Mouse (Mus musculus): ENCODE measurements around the gene Ptms. TPM values are rescaled to one million over a fixed set of nuclear protein-coding genes. Genes with fewer than 3 reads are reported as not detected.
"Not testable (repeated sequence)": the region's sequence is repeated elsewhere in the genome, so short reads cannot be mapped to it uniquely, and the experiment has no call there.

The Ptms gene
- polyA plus RNA-seq, 1 experiment = 2,310 TPM

GRCm38 (mm10) chr6:124900056-124900800, 19.7 kb downstream of the Ptms start:
- 61% methylated on average over 8 of the region's 8 CpGs for WGBS
- Histone ChIP-seq H3K4me1 (ENCODE audit: control insufficient read depth, insufficient read depth, low read length) (peaks cover 3% of the 10 kb centered on the region), H3K4me3 (replicated peaks; ENCODE audit: extremely low read depth, low read depth, low read length) (no peak overlapping the region)
- TF ChIP-seq POLR2A (IDR thresholded peaks at IDR 0.05; ENCODE audit: borderline replicate concordance, extremely low read depth, low read depth, low read length) (no peak), CTCF (IDR thresholded peaks at IDR 0.05; ENCODE audit: insufficient read depth, low read length) (no peak)
- DNase-seq = no peak

GRCm38 (mm10) chr6:124898359-124898758, 21.5 kb downstream of the Ptms start:
- Histone ChIP-seq H3K4me1 (ENCODE audit: control insufficient read depth, insufficient read depth, low read length) (no peaks in the 10 kb centered on the region), H3K4me3 (replicated peaks; ENCODE audit: extremely low read depth, low read depth, low read length) (no peak overlapping the region)
- WGBS = 26% methylated on average over 3 of the region's 3 CpGs
- TF ChIP-seq POLR2A (IDR thresholded peaks at IDR 0.05; ENCODE audit: borderline replicate concordance, extremely low read depth, low read depth, low read length) (no peak), CTCF (IDR thresholded peaks at IDR 0.05; ENCODE audit: insufficient read depth, low read length) (no peak)
- no peak for DNase-seq

GRCm38 (mm10) chr6:124894113-124894512, 25.8 kb downstream of the Ptms start:
- 80% methylated on average over 2 of the region's 2 CpGs for WGBS
- H3K4me3 ChIP-seq (replicated peaks; ENCODE audit: extremely low read depth, low read depth, low read length); DNase-seq; H3K4me1 ChIP-seq (ENCODE audit: control insufficient read depth, insufficient read depth, low read length): not testable (repeated sequence)

DNA sequence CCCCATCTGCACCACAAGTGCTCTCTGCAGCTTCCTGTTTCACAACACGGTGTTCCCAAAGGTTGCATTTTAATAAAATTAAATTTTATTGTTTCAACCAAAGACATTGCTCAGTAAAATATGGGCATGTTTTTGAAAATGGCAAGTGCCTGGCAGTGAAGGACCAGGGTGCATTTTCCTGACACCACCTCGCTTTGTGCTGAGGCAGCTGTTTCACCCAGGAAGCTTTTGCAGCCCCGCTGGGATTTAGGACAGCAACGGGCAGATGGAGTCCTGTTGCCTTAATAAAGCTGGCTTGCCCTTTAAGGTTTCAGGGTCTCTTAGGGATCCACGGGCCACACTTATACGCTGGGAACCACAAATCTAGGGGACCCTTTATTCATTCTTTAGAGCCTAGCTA, 28.9 kb downstream of the Ptms start:
- Histone ChIP-seq H3K4me1 (ENCODE audit: control insufficient read depth, insufficient read depth, low read length) (no peaks in the 10 kb centered on the region), H3K4me3 (replicated peaks; ENCODE audit: extremely low read depth, low read depth, low read length) (no peak overlapping the region)
- DNase-seq = no peak
- TF ChIP-seq POLR2A (IDR thresholded peaks at IDR 0.05; ENCODE audit: borderline replicate concordance, extremely low read depth, low read depth, low read length) (no peak), CTCF (IDR thresholded peaks at IDR 0.05; ENCODE audit: insufficient read depth, low read length) (no peak)
- WGBS = 48% methylated on average over 6 of the region's 6 CpGs

GRCm38 (mm10) chr6:124888555-124889125, 31.3 kb downstream of the Ptms start:
- Histone ChIP-seq H3K4me3 (replicated peaks; ENCODE audit: extremely low read depth, low read depth, low read length) (no peak overlapping the region), H3K4me1 (ENCODE audit: control insufficient read depth, insufficient read depth, low read length) (no peaks in the 10 kb centered on the region)
- 87% methylated on average over 6 of the region's 6 CpGs for WGBS
- TF ChIP-seq CTCF (IDR thresholded peaks at IDR 0.05; ENCODE audit: insufficient read depth, low read length) (no peak), POLR2A (IDR thresholded peaks at IDR 0.05; ENCODE audit: borderline replicate concordance, extremely low read depth, low read depth, low read length) (no peak)
- no peak for DNase-seq

DNA sequence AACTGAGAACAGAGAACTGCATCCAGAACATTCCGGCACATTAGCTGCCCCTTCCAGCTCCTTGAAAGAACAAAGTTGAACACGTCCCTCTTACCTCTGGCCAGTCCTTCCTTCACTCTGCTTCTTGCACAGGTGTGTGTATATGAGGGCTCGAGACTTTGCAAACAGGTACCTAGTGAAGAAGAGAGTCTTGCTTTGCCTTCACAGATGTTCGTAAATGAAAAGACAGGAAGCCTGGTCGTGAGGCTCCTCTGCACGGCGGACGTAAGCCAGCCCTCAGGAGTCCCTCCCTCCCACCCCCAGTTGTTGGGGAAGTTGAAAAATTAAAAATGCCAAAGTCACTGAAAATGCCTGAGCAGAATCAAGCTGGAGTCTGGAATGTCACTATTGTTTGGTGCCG, 31.9 kb downstream of the Ptms start, which contains the start of gene Cd4:
TSS of gene Cd4 (minus strand) at position 236 of the 400 bp plus-strand sequence.
- 69% methylated on average over 9 of the region's 9 CpGs for WGBS
- TF ChIP-seq POLR2A (IDR thresholded peaks at IDR 0.05; ENCODE audit: borderline replicate concordance, extremely low read depth, low read depth, low read length) = no peak
- TF ChIP-seq CTCF (IDR thresholded peaks at IDR 0.05; ENCODE audit: insufficient read depth, low read length) = no peak
- Histone ChIP-seq H3K4me3 (replicated peaks; ENCODE audit: extremely low read depth, low read depth, low read length) (no peak within 1 kb of the TSS), H3K4me1 (ENCODE audit: control insufficient read depth, insufficient read depth, low read length) (no peaks in the 10 kb centered on the region)
- DNase-seq = no peak

- no peak for TF ChIP-seq CTCF (IDR thresholded peaks at IDR 0.05; ENCODE audit: insufficient read depth, low read length)
- TF ChIP-seq POLR2A (IDR thresholded peaks at IDR 0.05; ENCODE audit: borderline replicate concordance, extremely low read depth, low read depth, low read length) = no peak
- 74% methylated on average over 8 of the region's 8 CpGs for WGBS
- no peak overlapping the region for H3K4me3 ChIP-seq (replicated peaks; ENCODE audit: extremely low read depth, low read depth, low read length)
- no peak for DNase-seq
- H3K4me1 ChIP-seq (ENCODE audit: control insufficient read depth, insufficient read depth, low read length) = no peaks in the 10 kb centered on the region
These were observed 33.9 kb downstream of the Ptms start for GRCm38 (mm10) chr6:124885956-124886381.

- DNase-seq = no peak
- no peak overlapping the region for H3K4me3 ChIP-seq (replicated peaks; ENCODE audit: extremely low read depth, low read depth, low read length)
- no peak for TF ChIP-seq CTCF (IDR thresholded peaks at IDR 0.05; ENCODE audit: insufficient read depth, low read length)
- TF ChIP-seq POLR2A (IDR thresholded peaks at IDR 0.05; ENCODE audit: borderline replicate concordance, extremely low read depth, low read depth, low read length) = no peak
- 64% methylated on average over 10 of the region's 10 CpGs for WGBS
- no peaks in the 10 kb centered on the region for H3K4me1 ChIP-seq (ENCODE audit: control insufficient read depth, insufficient read depth, low read length)
These were observed 35.0 kb downstream of the Ptms start for GRCm38 (mm10) chr6:124884714-124885500.

DNA sequence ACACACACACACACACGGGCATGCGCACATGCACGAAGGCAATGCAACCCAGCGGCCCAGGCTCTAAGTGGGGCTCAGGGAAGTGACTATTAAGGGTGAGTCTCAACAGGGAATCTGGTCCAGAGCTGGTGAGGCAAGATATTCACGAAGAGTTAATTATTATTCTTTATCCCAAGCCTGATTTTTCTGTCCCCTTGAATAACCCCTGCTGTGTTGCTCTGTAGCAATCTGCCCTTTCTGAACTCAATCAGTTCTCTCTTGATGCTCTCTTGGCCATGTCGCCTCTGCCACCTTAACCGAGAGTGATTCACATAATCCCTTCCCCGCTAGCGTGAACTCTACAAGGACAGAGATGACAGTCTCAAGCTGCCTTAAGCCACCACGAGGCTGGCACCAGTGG, 36.6 kb downstream of the Ptms start:
- 80% methylated on average over 10 of the region's 10 CpGs for WGBS
- Histone ChIP-seq H3K4me3 (replicated peaks; ENCODE audit: extremely low read depth, low read depth, low read length) (no peak overlapping the region), H3K4me1 (ENCODE audit: control insufficient read depth, insufficient read depth, low read length) (no peaks in the 10 kb centered on the region)
- no peak for DNase-seq
- TF ChIP-seq POLR2A (IDR thresholded peaks at IDR 0.05; ENCODE audit: borderline replicate concordance, extremely low read depth, low read depth, low read length) = no peak
- TF ChIP-seq CTCF (IDR thresholded peaks at IDR 0.05; ENCODE audit: insufficient read depth, low read length) = no peak
